Mouse (Mus musculus) MEL (cell line): Measurements from ENCODE around the gene Cck.

Experiments
- CTCF ChIP-seq, 3 experiments: IDR thresholded peaks in 2 of 3; conservative IDR thresholded peaks in 1 of 3; 2 replicates each; pipeline ENCODE4 v1.5.1; 2011 to 2012; ENCODE audit warnings: low read length in 3 of 3, low read depth in 2 of 3, mild to moderate bottlenecking in 2 of 3, improper control_type of control experiment in 1 of 3, inconsistent platforms in 1 of 3, mixed read lengths in 1 of 3, moderate library complexity in 1 of 3; ENCODE audit not compliant: control insufficient read depth in 1 of 3, insufficient read depth in 1 of 3, poor library complexity in 1 of 3, severe bottlenecking in 1 of 3
- EP300 ChIP-seq, 2 experiments: IDR thresholded peaks; 2 replicates each; pipeline ENCODE4 v1.6.1; 2011; ENCODE audit warnings: improper control_type of control experiment in 2 of 2, low read length in 2 of 2, low read depth in 1 of 2, mild to moderate bottlenecking in 1 of 2
- ETS1 ChIP-seq: IDR thresholded peaks from 2 replicates; pipeline ENCODE4 v1.6.1; 2012; ENCODE audit warnings: low read depth, mild to moderate bottlenecking, inconsistent platforms, low read length, improper control_type of control experiment, moderate library complexity
- JUND ChIP-seq: IDR thresholded peaks from 2 replicates; pipeline ENCODE4 v1.6.1; 2011; ENCODE audit warnings: low read depth, mild to moderate bottlenecking, improper control_type of control experiment, low read length
- MAZ ChIP-seq: IDR thresholded peaks from 2 replicates; pipeline ENCODE4 v1.6.1; 2012; ENCODE audit warnings: low read depth, mild to moderate bottlenecking, inconsistent platforms, low read length, improper control_type of control experiment
- NELFE ChIP-seq: IDR thresholded peaks from 2 replicates; pipeline ENCODE4 v1.6.1; 2011; ENCODE audit warnings: low read depth, low read length, improper control_type of control experiment
- POLR2A ChIP-seq, 2 experiments: IDR thresholded peaks; 2 replicates each; pipeline ENCODE4 v1.6.1; 2011 to 2012; ENCODE audit warnings: low read length in 2 of 2, mild to moderate bottlenecking in 2 of 2, control low read depth in 1 of 2, improper control_type of control experiment in 1 of 2, low read depth in 1 of 2, moderate library complexity in 1 of 2; ENCODE audit not compliant: control insufficient read depth in 1 of 2, insufficient read depth in 1 of 2, poor library complexity in 1 of 2
- POLR2AphosphoS5 ChIP-seq: IDR thresholded peaks from 2 replicates; pipeline ENCODE4 v1.6.1; 2012; ENCODE audit warnings: low read depth, borderline replicate concordance, mild to moderate bottlenecking, inconsistent platforms, low read length, moderate library complexity, mixed read lengths
- TCF12 ChIP-seq: IDR thresholded peaks from 2 replicates; pipeline ENCODE4 v1.6.1; 2014; ENCODE audit warnings: low read depth, mild to moderate bottlenecking, inconsistent platforms, low read length, improper control_type of control experiment, moderate library complexity
- USF1 ChIP-seq: IDR thresholded peaks from 2 replicates; pipeline ENCODE4 v1.6.1; 2014; ENCODE audit warnings: low read depth, mild to moderate bottlenecking, inconsistent platforms, low read length, improper control_type of control experiment, moderate library complexity
- USF2 ChIP-seq, 2 experiments: IDR thresholded peaks; 2 replicates each; pipeline ENCODE4 v1.6.1; 2011 to 2012; ENCODE audit warnings: improper control_type of control experiment in 2 of 2, low read length in 2 of 2, borderline replicate concordance in 1 of 2, inconsistent platforms in 1 of 2, low read depth in 1 of 2, mild to moderate bottlenecking in 1 of 2; ENCODE audit not compliant: insufficient read depth in 1 of 2
- ZNF384 ChIP-seq: IDR thresholded peaks from 2 replicates; pipeline ENCODE4 v1.6.1; 2012; ENCODE audit warnings: low read depth, mild to moderate bottlenecking, inconsistent platforms, low read length, improper control_type of control experiment

DNA sequence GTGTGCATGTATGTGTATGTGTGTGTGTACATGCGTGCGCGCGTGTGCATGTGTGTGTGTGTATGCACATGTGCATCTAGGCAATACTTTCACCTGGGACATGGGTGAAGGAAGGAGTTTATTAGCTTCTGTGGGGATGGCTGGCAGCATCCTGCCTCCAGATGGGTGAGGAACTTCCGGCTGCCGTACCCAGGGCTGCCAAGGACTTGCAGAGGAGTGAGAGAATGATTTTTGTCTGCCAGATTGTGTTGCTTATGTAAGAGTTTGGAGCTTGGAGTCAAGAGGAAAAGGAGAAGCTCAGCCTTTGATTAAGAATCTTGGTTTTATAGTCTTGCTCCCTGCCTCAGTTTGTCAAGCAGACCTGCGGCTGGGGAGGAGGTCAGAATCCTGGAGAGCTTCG is 9.9 kb upstream of the Cck start:
- TF ChIP-seq POLR2A (IDR thresholded peaks at IDR 0.05; ENCODE audit: control insufficient read depth in 1 of 2, insufficient read depth in 1 of 2, low read depth in 1 of 2, low read length in 2 of 2, poor library complexity in 1 of 2): no peak
- no peak for TF ChIP-seq CTCF (IDR thresholded peaks at IDR 0.05 in 2 of 3, conservative IDR thresholded peaks at IDR 0.05 in 1 of 3; ENCODE audit: control insufficient read depth in 1 of 3, insufficient read depth in 1 of 3, low read depth in 2 of 3, low read length in 3 of 3, poor library complexity in 1 of 3, severe bottlenecking in 1 of 3)
- no peak for TF ChIP-seq NELFE
- TF ChIP-seq POLR2AphosphoS5: no peak
- TF ChIP-seq ETS1: no peak
- TF ChIP-seq MAZ: no peak
- no peak for TF ChIP-seq TCF12
- TF ChIP-seq USF1: no peak
- no peak for TF ChIP-seq EP300 (IDR thresholded peaks at IDR 0.05; ENCODE audit: low read depth in 1 of 2, low read length in 2 of 2)
- no peak for TF ChIP-seq JUND
- TF ChIP-seq ZNF384: no peak
- no peak for TF ChIP-seq USF2 (IDR thresholded peaks at IDR 0.05; ENCODE audit: borderline replicate concordance in 1 of 2, insufficient read depth in 1 of 2, low read depth in 1 of 2, low read length in 2 of 2)
